Mouse (Mus musculus) MEL (cell line): Measurements from ENCODE around the gene Dytn.

ENCODE experiments used
- NELFE ChIP-seq: IDR thresholded peaks from 2 replicates; pipeline ENCODE4 v1.6.1; 2011; ENCODE audit warnings: low read depth, low read length, improper control_type of control experiment
- POLR2A ChIP-seq, 2 experiments: IDR thresholded peaks; 2 replicates each; pipeline ENCODE4 v1.6.1; 2011 to 2012; ENCODE audit warnings: low read length in 2 of 2, mild to moderate bottlenecking in 2 of 2, control low read depth in 1 of 2, improper control_type of control experiment in 1 of 2, low read depth in 1 of 2, moderate library complexity in 1 of 2; ENCODE audit not compliant: control insufficient read depth in 1 of 2, insufficient read depth in 1 of 2, poor library complexity in 1 of 2
- USF1 ChIP-seq: IDR thresholded peaks from 2 replicates; pipeline ENCODE4 v1.6.1; 2014; ENCODE audit warnings: low read depth, mild to moderate bottlenecking, inconsistent platforms, low read length, improper control_type of control experiment, moderate library complexity

DNA sequence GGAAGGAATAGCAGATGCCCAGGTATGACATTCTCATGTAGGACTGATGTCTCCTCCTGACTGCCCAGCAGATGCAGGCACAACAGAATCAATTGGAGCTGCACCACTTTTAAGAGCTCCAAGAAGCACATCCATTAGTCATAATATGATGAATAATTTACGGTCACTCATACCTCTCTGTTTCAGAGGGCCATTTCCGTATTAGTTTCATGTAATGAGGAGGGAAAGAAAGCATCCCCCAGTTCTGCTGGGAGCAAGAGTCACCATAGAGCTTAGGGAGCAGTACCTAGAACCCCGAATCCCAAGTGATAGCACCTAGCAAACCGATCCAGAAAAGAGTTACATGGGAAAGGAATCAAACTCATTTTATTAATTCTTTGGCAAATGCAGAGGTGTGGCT is at the start of gene Dytn:
- TF ChIP-seq POLR2A (IDR thresholded peaks at IDR 0.05; ENCODE audit: control insufficient read depth in 1 of 2, insufficient read depth in 1 of 2, low read depth in 1 of 2, low read length in 2 of 2, poor library complexity in 1 of 2) (no peak), NELFE (no peak), USF1 (no peak)
